Mouse (Mus musculus) kidney, adult 2 months (tissue): ENCODE measurements around the gene Agl. TPM values are rescaled to one million over a fixed set of nuclear protein-coding genes. Genes with fewer than 3 reads are reported as not detected.
"Not testable (repeated sequence)": the region's sequence is repeated elsewhere in the genome, so short reads cannot be mapped to it uniquely, and the experiment has no call there.

Experiments
- DNase-seq: peaks from one replicate; pipeline ENCODE4 v3.0.0; 2021
- H3K27ac ChIP-seq: fragments of 200-500 bp; 2 replicates; pipeline ENCODE4 v1.5.1; 2012; ENCODE audit warnings: low read depth, low read length, control low read depth, inconsistent platforms; ENCODE audit not compliant: insufficient read depth
- H3K27me3 ChIP-seq: fragments of 200-500 bp; replicated peaks from 2 replicates; pipeline ENCODE4 v1.6.1; 2012; ENCODE audit warnings: mild to moderate bottlenecking, moderate library complexity, low read length, inconsistent platforms; ENCODE audit not compliant: control insufficient read depth, insufficient read depth
- H3K36me3 ChIP-seq: fragments of 200-500 bp; 2 replicates; pipeline ENCODE4 v1.6.1; 2012; ENCODE audit warnings: mild to moderate bottlenecking, moderate library complexity, low read length, inconsistent platforms; ENCODE audit not compliant: control insufficient read depth, insufficient read depth
- H3K4me1 ChIP-seq: fragments of 200-500 bp; 2 replicates; pipeline ENCODE4 v1.6.1; 2011; ENCODE audit warnings: low read length; ENCODE audit not compliant: control insufficient read depth, insufficient read depth
- H3K4me3 ChIP-seq: fragments of 200-500 bp; 2 replicates; pipeline ENCODE4 v1.5.1; 2011; ENCODE audit warnings: mild to moderate bottlenecking, low read depth, low read length, control low read depth; ENCODE audit not compliant: insufficient read depth
- CTCF ChIP-seq: fragments of 200-500 bp; conservative IDR thresholded peaks from 2 replicates; pipeline ENCODE4 v1.5.1; 2011; ENCODE audit warnings: low read depth, mild to moderate bottlenecking, control low read depth, low read length, moderate library complexity, mixed read lengths; ENCODE audit not compliant: insufficient read depth, insufficient read length
- POLR2A ChIP-seq: fragments of 200-500 bp; IDR thresholded peaks from one replicate; pipeline ENCODE4 v1.6.1; 2011; ENCODE audit warnings: low read depth, low read length, control low read depth
- WGBS: fragments of 180-500 bp; shearing (Covaris S2); methylation state at CpG from one replicate; pipeline ENCODE4 v1.1.7; 2018; 5-methylcytosine and 5-hydroxymethylcytosine counted together
- polyA plus RNA-seq: library from polyadenylated mRNA; depleted of rRNA; stranded (reverse); fragments of >200 nt; gene quantifications from 2 replicates; pipeline ENCODE4 v1.2.3, GENCODE M21; 2012

Agl gene
- polyA plus RNA-seq, 1 experiment, result 13.6 TPM

GRCm38 (mm10) chr3:116751191-116751860 lies 56.6 kb downstream of the Agl start:
- Histone ChIP-seq H3K27ac (no peak overlapping the region), H3K4me1 (no peaks in the 10 kb centered on the region), H3K4me3 (no peak overlapping the region), H3K27me3 (no peaks in the 10 kb centered on the region), H3K36me3 (peaks cover 2% of the 10 kb centered on the region)
- TF ChIP-seq POLR2A, result no peak
- TF ChIP-seq CTCF, result peak; percentile 24; the same call in 1 of the 2 replicates
- peak; percentile 53 for DNase-seq
- 83% methylated on average over 4 of the region's 4 CpGs for WGBS

DNA sequence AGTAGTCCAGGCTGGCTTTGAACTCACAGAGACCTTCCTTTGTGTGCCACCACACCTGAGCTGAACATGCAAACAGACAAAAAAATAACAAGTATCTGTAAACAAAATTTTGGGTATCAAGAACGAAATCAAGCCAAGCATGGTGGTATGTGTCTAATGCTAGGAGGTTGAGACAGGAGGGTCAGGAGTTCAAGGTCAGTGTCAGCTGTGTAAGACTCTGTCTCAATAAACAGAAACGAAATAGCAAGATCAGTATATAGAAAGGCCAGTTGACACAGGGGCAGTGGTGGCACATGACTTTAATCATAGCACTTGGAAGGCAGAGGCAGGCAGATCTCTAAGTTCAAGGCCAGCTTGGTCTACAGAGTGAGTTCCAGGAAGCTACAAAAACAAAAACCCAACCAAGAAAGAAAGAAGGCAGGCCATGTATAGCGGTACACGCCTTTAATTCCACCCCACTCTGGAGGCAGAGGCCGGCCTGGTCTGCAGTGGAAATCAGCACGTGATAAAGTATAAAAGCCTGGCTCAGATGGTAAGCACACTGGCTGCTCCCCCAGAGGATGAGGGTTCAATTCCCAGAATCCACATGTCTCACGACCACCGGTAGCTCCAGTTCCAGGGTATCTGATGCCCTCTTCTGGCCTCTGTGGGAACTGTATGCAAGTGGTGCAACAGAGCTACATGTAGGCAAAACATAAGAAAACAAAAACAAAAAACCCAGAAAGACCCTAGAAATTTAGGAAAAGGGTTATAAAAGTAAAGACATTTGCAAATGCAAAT lies 59.4 kb downstream of the Agl start:
- TF ChIP-seq POLR2A, result no peak
- peak; percentile 60 for TF ChIP-seq CTCF

GRCm38 (mm10) chr3:116747648-116748047 lies 60.3 kb downstream of the Agl start:
- 91% methylated on average over 7 of the region's 7 CpGs for WGBS
- H3K36me3 ChIP-seq, DNase-seq: not testable (repeated sequence)

More for the DNA sequence above, 59.4 kb downstream of the Agl start:
- peak; percentile 50 for DNase-seq
- H3K36me3 ChIP-seq, result peaks cover 5% of the 10 kb centered on the region
- no peaks in the 10 kb centered on the region for H3K4me1 ChIP-seq
- 64% methylated on average over 8 of the region's 8 CpGs for WGBS
- H3K4me3 ChIP-seq, result no peak overlapping the region
- no peaks in the 10 kb centered on the region for H3K27me3 ChIP-seq
- no peak overlapping the region for H3K27ac ChIP-seq

DNA sequence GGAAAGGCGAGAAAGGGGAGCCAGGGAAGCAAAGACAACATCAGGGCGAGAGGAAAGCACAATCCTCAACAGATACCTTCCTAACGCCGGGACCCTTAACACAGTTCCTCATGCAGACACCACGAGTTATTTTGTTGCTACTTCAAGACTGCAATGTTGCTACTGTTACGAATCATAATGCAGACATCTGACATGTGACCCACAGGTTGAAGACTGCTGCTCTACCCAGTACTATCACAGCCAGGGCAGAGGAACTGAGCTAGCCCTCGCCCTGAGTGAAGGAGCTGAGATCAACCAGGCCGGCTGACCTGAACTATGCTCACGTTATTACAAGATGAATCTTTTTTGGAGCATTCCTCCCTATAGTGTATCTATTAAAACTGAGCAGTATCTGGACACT lies 67.0 kb downstream of the Agl start:
- no peaks in the 10 kb centered on the region for H3K4me1 ChIP-seq
- 75% methylated on average over 9 of the region's 9 CpGs for WGBS
- H3K4me3 ChIP-seq, result no peak overlapping the region
- no peaks in the 10 kb centered on the region for H3K27me3 ChIP-seq
- no peak for DNase-seq
- TF ChIP-seq CTCF, result no peak
- TF ChIP-seq POLR2A, result no peak
- peaks cover 2% of the 10 kb centered on the region for H3K36me3 ChIP-seq
- H3K27ac ChIP-seq, result no peak overlapping the region

More at GRCm38 (mm10) chr3:116747648-116748047, 60.3 kb downstream of the Agl start:
- not testable (repeated sequence) for H3K27ac ChIP-seq, H3K4me1 ChIP-seq, H3K4me3 ChIP-seq, H3K27me3 ChIP-seq

- no peak overlapping the region for H3K4me3 ChIP-seq
- TF ChIP-seq CTCF, result no peak
- TF ChIP-seq POLR2A, result no peak
Observed at GRCm38 (mm10) chr3:116740106-116740505, 67.9 kb downstream of the Agl start.

GRCm38 (mm10) chr3:116737326-116737731 lies 70.6 kb downstream of the Agl start:
- DNase-seq, result peak; percentile 20
- no peaks in the 10 kb centered on the region for H3K27me3 ChIP-seq
- no peak for TF ChIP-seq CTCF
- no peak for TF ChIP-seq POLR2A
- no peaks in the 10 kb centered on the region for H3K36me3 ChIP-seq
- WGBS, result 66% methylated on average over 8 of the region's 8 CpGs
- H3K4me3 ChIP-seq, result no peak overlapping the region
- no peak overlapping the region for H3K27ac ChIP-seq
- H3K4me1 ChIP-seq, result no peaks in the 10 kb centered on the region

More at GRCm38 (mm10) chr3:116740106-116740505, 67.9 kb downstream of the Agl start:
- Histone ChIP-seq H3K4me1 (no peaks in the 10 kb centered on the region), H3K36me3 (peaks cover 1% of the 10 kb centered on the region), H3K27ac (no peak overlapping the region), H3K27me3 (no peaks in the 10 kb centered on the region)
- DNase-seq, result no peak
- WGBS, result 53% methylated on average over 5 of the region's 5 CpGs

DNA sequence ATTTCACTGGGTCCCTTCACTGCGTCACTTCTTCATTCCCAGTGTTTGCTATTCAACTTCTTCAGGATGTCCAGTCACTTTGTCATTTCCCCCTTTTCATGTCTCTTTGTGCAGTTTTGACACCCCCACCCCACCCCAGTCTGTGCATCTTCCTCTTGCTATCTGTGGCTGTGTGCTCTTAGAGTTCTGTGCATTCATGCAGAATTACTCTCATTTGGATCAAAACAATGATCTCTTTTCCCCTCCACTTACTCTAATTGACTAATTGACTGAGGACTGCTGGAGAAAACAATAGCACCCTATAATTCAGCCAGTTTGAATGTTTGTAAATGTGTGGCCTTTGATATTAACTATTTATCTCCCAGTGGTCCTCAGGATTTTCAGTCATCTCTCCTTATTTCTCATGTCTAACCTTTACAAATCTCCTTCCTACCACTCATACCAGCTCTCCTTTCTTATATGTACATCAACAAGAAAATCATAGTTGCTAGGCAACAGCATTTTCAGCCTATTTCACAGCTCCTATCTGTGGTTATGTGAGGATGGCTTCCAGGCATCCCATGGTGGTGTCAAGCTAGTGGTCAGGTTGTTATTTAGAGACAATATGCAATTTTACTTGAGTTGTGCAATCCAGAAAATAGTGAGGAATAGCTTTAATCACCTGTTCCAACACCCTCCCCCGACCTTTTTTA lies 78.3 kb downstream of the Agl start:
- no peaks in the 10 kb centered on the region for H3K27me3 ChIP-seq
- H3K27ac ChIP-seq, result no peak overlapping the region
- 78% methylated on average over 2 of the region's 2 CpGs for WGBS
- H3K4me1 ChIP-seq, result no peaks in the 10 kb centered on the region
- H3K4me3 ChIP-seq, result no peak overlapping the region
- TF ChIP-seq POLR2A, result no peak
- no peaks in the 10 kb centered on the region for H3K36me3 ChIP-seq
- DNase-seq, result no peak
